Mouse (Mus musculus) embryonic fibroblast, embryonic 13.5 days (primary cell): ENCODE results near the gene Iqcm.

Experiments used
- CTCF ChIP-seq: IDR thresholded peaks from 2 replicates; pipeline ENCODE4 v1.5.1; 2011; ENCODE audit warnings: mild to moderate bottlenecking, control low read depth, low read length, moderate library complexity, borderline replicate concordance; ENCODE audit not compliant: insufficient read depth
- POLR2A ChIP-seq: IDR thresholded peaks from 2 replicates; pipeline ENCODE4 v1.6.1; 2011; ENCODE audit warnings: low read depth, mild to moderate bottlenecking, control low read depth, low read length, moderate library complexity

DNA sequence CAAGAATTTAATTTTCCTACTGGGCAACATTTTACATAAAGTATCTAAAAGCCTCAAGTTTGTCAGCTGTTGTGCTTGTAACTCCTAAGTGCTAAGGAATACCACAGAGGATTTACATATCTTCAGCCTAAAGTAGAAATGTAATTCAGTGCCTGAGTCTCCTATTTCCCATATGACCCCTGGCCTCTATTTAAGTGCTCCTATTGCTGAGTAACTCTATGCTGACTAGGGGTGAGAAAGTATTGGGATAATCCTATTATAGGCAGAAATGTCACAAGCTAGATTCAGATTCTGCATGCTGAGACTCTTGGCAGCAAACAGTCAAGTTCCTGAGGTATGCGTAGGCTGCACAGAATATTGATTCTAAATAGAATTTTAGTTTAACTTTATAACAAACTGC is 60.8 kb downstream of the Iqcm start:
- TF ChIP-seq CTCF = no peak
- no peak for TF ChIP-seq POLR2A
